Mouse (Mus musculus) v-Abl transformed pro-B cells (cell line): Measurements from ENCODE around the gene Slc25a16.

Experiments used
- in situ Hi-C, 2 experiments: fragments of 400-800 bp; cut with MboI; formaldehyde crosslinking; loops; one replicate each; pipeline ENCODE4 v1.15.1; 2025; ENCODE audit not compliant: unreplicated experiment in 2 of 2

Gene Slc25a16

GRCm38 (mm10) chr10:62919925-62920765 lies at the start of gene Slc25a16:
Slc25a16 (plus strand) TSS chr10:62920633.
- in situ Hi-C loops: no loop called here

DNA sequence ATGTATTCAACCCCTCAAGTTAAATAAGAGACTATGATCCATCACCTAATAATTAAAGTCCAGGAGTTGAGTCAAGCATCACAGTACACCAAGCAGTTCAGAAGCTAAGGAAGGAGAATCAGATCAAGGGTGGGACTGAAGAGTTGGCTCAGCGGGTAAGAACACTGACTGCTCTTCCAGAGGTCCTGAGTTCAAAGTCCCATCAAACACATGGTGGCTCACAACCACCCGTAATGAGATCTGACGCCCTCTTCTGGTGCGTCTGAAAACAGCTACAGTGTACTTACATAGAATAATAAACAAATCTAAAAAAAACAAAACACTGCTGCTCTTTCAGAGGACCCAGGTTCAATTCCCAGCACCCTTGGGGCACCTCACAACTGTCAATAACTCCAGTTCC lies 45.6 kb upstream of the Slc25a16 start:
- in situ Hi-C loops: loop anchor here in 1 of 2 experiments (10.0 kb wide), 1 partner anchor 190 kb away; the partner anchor contains the start of gene Pbld1

DNA sequence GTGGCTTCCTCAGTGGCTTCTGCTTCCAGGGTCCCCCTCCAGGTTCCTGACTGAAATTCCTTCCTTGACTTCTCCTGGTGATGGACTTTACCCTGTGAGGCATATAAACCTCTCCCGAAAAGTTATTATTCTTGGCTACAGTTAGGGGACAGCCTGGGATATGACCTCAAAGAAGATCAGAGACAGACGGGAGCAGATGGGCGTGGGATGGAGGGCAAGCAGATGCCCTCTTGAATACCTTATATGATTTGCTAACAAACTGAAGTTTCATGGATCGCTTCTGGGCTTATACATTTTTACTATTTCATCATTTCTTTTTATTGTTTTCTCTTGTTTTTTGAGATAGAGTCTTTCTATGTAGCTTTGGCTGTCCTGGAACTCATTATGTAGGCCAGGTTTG lies 44.9 kb upstream of the Slc25a16 start:
- in situ Hi-C loops: loop anchor here in 1 of 2 experiments (10.0 kb wide), 1 partner anchor 189 kb away; the partner anchor contains the start of gene Pbld1

DNA sequence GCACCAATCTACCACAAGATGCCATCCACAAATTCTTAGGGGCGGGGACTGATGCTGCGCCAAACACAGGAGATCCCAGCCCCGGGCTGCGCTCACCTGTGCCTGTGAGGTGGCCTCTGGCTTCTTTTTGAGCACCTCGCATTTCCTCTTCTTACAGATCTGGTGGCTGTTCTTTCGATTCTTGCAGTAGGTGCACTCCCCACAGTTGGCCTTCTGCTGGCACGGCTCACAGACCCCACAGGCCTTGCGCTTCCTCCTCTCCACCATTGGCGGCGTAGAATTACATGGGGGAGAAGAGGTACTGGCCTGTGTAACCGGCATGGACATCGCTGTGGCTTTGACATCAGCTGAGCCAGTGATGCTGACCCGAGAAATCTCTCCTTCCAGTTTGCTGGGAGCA lies 42.4 kb upstream of the Slc25a16 start:
- in situ Hi-C loops: loop anchor here in 1 of 2 experiments (10.0 kb wide), 1 partner anchor 187 kb away; the partner anchor contains the start of gene Pbld1

DNA sequence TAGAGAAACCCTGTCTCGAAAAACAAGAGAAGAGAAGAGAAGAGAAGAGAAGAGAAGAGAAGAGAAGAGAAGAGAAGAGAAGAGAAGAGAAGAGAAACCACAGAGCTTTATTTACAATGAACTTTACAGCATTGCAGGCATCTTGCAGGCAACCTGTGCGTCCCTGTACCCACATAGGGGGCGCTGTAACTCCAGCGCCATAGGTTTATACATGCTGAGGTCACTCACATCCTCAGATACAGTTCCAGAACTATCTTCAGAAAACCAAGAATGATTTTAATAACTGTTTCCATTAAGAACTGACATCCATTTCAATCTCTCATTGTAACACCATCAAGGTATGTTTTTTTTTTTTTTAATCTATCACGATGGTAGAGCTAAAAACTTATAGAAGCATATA lies 39.2 kb upstream of the Slc25a16 start:
- in situ Hi-C loops: no loop called here

DNA sequence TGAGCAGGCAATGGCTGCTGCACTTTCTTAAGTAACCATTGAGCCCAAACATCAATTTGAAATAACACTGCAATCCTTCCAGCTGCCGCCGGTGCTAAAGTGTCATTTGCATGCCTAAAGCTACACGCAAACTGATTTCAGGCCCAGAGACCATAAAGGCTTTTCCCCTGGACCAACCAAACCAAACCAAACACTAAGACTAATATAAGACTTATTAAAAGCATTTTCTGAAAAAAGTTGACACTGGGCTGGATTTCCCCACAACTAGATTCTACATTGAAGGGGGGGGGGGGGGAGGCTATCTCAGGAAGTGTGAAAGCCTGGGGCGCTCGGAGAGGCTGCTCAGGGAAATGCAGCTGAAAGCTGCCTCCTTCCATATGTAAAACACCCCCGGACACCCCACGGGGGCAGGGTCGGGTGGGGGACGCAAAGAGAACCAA lies 36.5 kb upstream of the Slc25a16 start:
- in situ Hi-C loops: no loop called here

- in situ Hi-C loops: no loop called here
Observed at GRCm38 (mm10) chr10:62884517-62884916, 35.9 kb upstream of the Slc25a16 start.

- in situ Hi-C loops: no loop called here
Observed at GRCm38 (mm10) chr10:62885460-62885859, 35.0 kb upstream of the Slc25a16 start.

DNA sequence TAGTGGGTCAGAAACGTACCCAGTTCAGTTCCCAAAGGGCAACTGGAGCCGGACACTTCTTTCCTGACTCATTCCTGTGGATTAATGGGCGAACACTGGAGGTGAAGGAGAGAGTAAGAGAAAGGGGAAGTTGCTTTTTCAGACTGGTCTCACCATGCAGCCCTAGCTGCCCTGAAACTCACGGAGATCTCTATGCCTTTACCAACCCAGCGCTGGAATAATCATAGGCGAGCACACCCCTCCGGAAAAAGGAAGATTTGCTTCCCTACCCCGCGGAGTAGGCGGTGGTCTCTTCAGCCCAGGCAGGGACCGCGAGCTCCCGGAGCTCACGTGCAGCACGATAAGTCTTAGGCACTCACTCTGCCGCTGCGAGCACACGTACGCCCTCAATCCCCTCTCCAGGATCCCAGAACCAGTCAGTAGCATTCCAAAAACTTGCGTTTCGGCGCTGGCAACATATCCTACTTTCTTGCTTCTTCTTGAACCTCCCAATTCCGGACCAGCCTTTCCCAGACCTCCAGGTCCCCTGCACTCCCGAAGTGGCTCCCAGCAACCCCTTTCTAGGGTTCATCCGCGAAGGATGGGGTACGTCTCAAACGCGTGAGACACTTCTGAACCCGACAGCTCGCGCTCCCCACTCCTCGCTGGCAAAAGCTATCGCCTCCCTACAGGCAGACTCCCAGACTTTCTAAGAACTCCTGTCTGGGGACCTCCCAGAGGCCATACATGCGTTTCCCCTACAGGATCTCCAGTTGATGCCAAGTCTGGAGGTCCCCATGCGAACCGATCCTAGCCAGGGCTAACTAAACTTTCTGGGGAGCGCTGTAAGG lies 34.2 kb upstream of the Slc25a16 start:
- in situ Hi-C loops: no loop called here

DNA sequence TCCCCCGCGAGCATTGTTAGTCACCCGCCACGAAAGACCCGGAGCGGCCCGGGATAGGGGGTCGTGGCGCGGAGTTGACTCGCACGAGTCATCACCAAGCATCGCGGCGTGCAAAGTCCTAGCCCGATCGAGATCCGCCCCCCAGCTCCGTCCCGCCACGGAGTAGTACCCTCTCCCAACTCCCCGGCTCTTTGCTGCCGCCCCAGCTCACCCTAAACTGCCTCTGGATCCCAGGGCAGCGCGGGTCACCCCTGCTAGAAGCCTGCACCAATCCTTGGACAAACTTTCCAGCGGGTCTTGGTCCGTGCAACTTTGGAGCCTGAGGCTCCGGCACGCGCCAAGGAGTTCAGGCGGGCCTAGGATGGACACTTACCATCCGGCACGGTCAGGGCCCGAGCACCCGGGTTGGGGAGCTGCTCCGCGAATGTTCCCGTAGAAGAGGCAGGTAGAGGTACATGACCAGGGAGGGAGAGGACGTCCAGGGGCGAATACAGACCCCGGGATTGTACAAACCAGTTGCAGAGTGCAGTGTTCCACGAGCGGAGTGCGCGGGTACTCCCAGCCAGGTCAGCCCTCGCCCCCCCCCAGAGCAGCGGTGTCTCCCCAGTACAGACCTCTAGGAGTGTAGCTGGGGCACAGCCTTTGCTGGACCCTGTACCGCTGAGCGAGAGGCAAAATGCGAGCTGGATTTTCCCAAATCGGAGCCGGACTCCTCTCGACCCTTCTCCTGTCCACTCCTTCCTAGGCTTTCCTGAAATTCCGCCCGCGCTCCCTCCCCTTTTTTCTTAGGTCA lies 33.4 kb upstream of the Slc25a16 start:
- in situ Hi-C loops: no loop called here

DNA sequence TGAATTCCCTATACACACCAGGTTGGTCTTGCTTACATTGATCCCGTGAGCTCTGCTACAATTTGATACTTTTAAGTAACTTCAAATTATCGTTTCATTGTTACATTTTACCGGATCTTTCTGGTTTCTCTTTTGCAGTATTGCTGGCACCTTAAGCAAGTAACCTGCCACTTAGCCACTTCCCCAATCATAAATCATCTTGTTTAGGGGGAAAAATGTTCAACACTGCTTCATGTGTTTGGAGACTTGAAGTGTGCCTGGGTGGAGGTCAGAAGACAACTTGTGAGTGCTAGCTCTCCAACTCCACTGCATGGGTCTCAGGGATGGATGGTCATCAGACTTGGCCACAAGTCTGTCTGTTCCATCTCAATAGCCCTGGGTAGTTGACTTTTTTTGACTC lies 29.4 kb upstream of the Slc25a16 start:
- in situ Hi-C loops: no loop called here

- in situ Hi-C loops: no loop called here
Observed at GRCm38 (mm10) chr10:62892549-62893232, 27.7 kb upstream of the Slc25a16 start.

DNA sequence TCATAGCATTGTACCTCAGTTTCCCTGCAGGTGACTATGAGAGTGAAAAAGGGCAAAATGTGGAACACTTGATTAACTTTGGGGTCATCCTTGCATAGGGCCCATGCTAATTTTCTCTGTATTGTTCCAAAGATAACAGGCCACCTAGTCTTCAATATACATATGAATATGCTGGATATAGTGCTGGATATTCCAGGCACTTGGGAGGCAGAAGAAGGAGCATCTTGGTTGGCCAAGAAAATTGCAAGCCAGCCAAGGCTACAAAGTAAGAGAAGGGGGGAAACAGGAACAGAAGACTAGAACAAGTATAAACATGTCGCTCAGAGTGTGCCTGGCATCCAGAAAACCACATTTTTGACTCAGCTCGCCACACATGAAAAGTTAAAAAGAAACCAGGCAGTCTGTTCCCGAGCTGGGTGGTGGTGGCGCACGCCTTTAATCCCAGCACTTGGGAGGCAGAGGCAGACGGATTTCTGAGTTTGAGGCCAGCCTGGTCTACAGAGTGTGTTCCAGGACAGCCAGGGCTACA lies 27.0 kb upstream of the Slc25a16 start:
- in situ Hi-C loops: no loop called here

- in situ Hi-C loops: no loop called here
Observed at GRCm38 (mm10) chr10:62894447-62894846, 26.0 kb upstream of the Slc25a16 start.

GRCm38 (mm10) chr10:62895386-62895785 lies 25.0 kb upstream of the Slc25a16 start:
- in situ Hi-C loops: no loop called here

- in situ Hi-C loops: no loop called here
Observed at GRCm38 (mm10) chr10:62896035-62896434, 24.4 kb upstream of the Slc25a16 start.

- in situ Hi-C loops: no loop called here
Observed at GRCm38 (mm10) chr10:62896774-62897173, 23.7 kb upstream of the Slc25a16 start.

DNA sequence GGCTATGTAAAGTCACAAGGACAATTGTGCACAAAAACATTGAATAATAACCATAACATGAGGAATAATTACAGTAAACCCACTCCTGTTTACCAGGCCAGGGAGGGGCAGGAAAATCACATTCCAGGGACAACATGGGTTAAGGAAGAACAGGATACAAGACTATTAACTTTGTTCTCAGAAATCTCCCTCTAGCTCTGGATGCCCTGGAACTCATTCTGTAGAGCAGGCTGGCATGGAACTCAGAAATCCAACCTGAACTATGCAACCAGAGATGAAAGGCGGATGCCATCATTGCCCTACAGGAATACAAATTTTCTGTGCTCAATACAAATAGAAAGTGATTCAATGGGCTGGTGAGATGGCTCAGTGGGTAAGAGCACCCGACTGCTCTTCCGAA lies 23.0 kb upstream of the Slc25a16 start:
- in situ Hi-C loops: no loop called here

GRCm38 (mm10) chr10:62898061-62898460 lies 22.4 kb upstream of the Slc25a16 start:
- in situ Hi-C loops: no loop called here

DNA sequence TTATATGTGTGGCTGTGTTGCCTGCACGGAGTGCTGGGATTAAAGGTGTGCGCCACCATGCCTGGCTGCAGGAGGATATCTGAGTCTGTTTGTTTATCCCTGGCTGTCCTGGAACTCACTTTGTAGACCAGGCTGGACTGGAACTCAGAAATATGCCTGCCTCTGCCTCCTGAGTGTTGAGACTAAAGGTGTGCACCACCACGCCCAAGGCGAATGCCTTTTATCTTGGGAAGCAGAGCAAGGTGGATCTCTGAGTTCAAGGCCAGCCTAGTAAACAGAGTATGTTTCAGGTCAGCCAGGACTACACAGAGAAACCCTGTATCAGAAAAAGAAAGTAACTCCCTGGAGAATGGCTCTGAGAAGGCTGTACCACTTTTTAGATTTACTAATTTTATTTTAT lies 20.3 kb upstream of the Slc25a16 start:
- in situ Hi-C loops: no loop called here
